ENCODE assay signal across 8 mouse cellular contexts in genomic region chr4:120855360-120856060, GRCm38 (mm10). TPM values are rescaled to one million over a fixed set of nuclear protein-coding genes. Genes with fewer than 3 reads are reported as not detected.
DNase-seq lines count a peak whose midpoint lies in the region; ATAC-seq lines count a peak whose summit lies in the region.

No protein-coding gene starts in this region.

- no peaks in the 10 kb centered on the region for H3K36me3 ChIP-seq in heart, embryonic 15.5 days
- no peaks in the 10 kb centered on the region for H3K36me3 ChIP-seq in embryonic facial prominence, embryonic 10.5 days (replicated peaks)
- no peaks in the 10 kb centered on the region for H3K36me3 ChIP-seq in hindbrain, embryonic 14.5 days (replicated peaks; ENCODE audit: control insufficient read depth, insufficient read depth)
- no peaks in the 10 kb centered on the region for H3K36me3 ChIP-seq in midbrain, embryonic 11.5 days (ENCODE audit: control insufficient read depth, insufficient read depth, low read length)

- H3K4me3 ChIP-seq in heart, embryonic 15.5 days: peak overlapping the region; percentile 57
- H3K4me3 ChIP-seq in embryonic facial prominence, embryonic 10.5 days: peak overlapping the region; percentile 74
- H3K4me3 ChIP-seq in hindbrain, embryonic 14.5 days (replicated peaks; ENCODE audit: low read length): peak overlapping the region; percentile 76
- H3K4me3 ChIP-seq in midbrain, embryonic 11.5 days (ENCODE audit: low read depth, low read length): peak overlapping the region; percentile 72

- peaks cover 66% of the 10 kb centered on the region for H3K27me3 ChIP-seq in heart, embryonic 15.5 days
- peaks cover 74% of the 10 kb centered on the region for H3K27me3 ChIP-seq in embryonic facial prominence, embryonic 10.5 days (replicated peaks; ENCODE audit: low read depth, poor library complexity, severe bottlenecking)
- no peaks in the 10 kb centered on the region for H3K27me3 ChIP-seq in hindbrain, embryonic 14.5 days (ENCODE audit: control insufficient read depth, insufficient read depth, low read length)
- peaks cover 5% of the 10 kb centered on the region for H3K27me3 ChIP-seq in midbrain, embryonic 11.5 days (ENCODE audit: control insufficient read depth, insufficient read depth, low read length)

- H3K4me1 ChIP-seq in heart, embryonic 15.5 days (replicated peaks): peaks cover 15% of the 10 kb centered on the region
- H3K4me1 ChIP-seq in embryonic facial prominence, embryonic 10.5 days: peaks cover 23% of the 10 kb centered on the region
- peaks cover 19% of the 10 kb centered on the region; the same call in 1 of the 2 replicates for H3K4me1 ChIP-seq in hindbrain, embryonic 14.5 days (replicated peaks; ENCODE audit: control insufficient read depth, insufficient read depth, low read length)
- peaks cover 9% of the 10 kb centered on the region for H3K4me1 ChIP-seq in midbrain, embryonic 11.5 days (ENCODE audit: control insufficient read depth, insufficient read depth, low read length)

- peak overlapping the region; percentile 94 for H3K4me2 ChIP-seq in heart, embryonic 15.5 days
- peak overlapping the region; percentile 78 for H3K4me2 ChIP-seq in hindbrain, embryonic 14.5 days (replicated peaks)
- peak overlapping the region; percentile 65 for H3K4me2 ChIP-seq in midbrain, embryonic 11.5 days

- WGBS in heart, embryonic 15.5 days: 39% methylated on average over 7 of the region's 7 CpGs
- WGBS in embryonic facial prominence, embryonic 10.5 days: 19% methylated on average over 7 of the region's 7 CpGs
- WGBS in hindbrain, embryonic 14.5 days: 18% methylated on average over 7 of the region's 7 CpGs
- WGBS in midbrain, embryonic 11.5 days: 18% methylated on average over 7 of the region's 7 CpGs

- H3K9me3 ChIP-seq in heart, embryonic 15.5 days (replicated peaks): no peaks in the 10 kb centered on the region; the same call in 1 of the 2 replicates
- peaks cover 7% of the 10 kb centered on the region; the same call in 1 of the 2 replicates for H3K9me3 ChIP-seq in embryonic facial prominence, embryonic 10.5 days
- H3K9me3 ChIP-seq in hindbrain, embryonic 14.5 days (ENCODE audit: control insufficient read depth, low read length): no peaks in the 10 kb centered on the region
- H3K9me3 ChIP-seq in midbrain, embryonic 11.5 days (ENCODE audit: control insufficient read depth, low read length): no peaks in the 10 kb centered on the region

- intact Hi-C loops in heart, postnatal 25 days (cut with DNase I): no loop called here

- ATAC-seq in heart, embryonic 15.5 days (replicated peaks; ENCODE audit: insufficient number of reproducible peaks, insufficient read depth, low FRiP score, low read depth): no peak
- ATAC-seq in hindbrain, embryonic 14.5 days (ENCODE audit: low FRiP score): 0 out of 2 replicates have a peak, but pooled peaks have one; percentile 28
- ATAC-seq in midbrain, embryonic 11.5 days (ENCODE audit: low FRiP score): no peak

- H3K27ac ChIP-seq in heart, embryonic 15.5 days: no peak overlapping the region
- no peak overlapping the region for H3K27ac ChIP-seq in embryonic facial prominence, embryonic 10.5 days (replicated peaks)
- H3K27ac ChIP-seq in hindbrain, embryonic 14.5 days: no peak overlapping the region
- H3K27ac ChIP-seq in midbrain, embryonic 11.5 days (ENCODE audit: low read depth, low read length): no peak overlapping the region

- DNase-seq in heart, postnatal 25 days (ENCODE audit: low spot score): no peak
- no peak for DNase-seq in embryonic facial prominence, embryonic 10.5 days (ENCODE audit: low spot score)
- no peak for DNase-seq in hindbrain, embryonic 14.5 days (ENCODE audit: low spot score)
- peak; percentile 91 for DNase-seq in midbrain, embryonic 11.5 days (ENCODE audit: low spot score, missing footprints)
- DNase-seq in right cerebral cortex, postnatal 25 days: no peak
- DNase-seq in left cerebral cortex, adult 9 months (ENCODE audit: low spot score in 2 of 2): no peak
- DNase-seq in embryo, embryonic 10.5 days (ENCODE audit: low spot score): no peak

- H3K9ac ChIP-seq in heart, embryonic 15.5 days: no peak overlapping the region
- H3K9ac ChIP-seq in hindbrain, embryonic 14.5 days: peak overlapping the region; percentile 77
- H3K9ac ChIP-seq in midbrain, embryonic 11.5 days (ENCODE audit: low read length): peak overlapping the region; percentile 75

RNA-seq across cellular contexts. Expression of gene Rims3, which starts 0.9 kb away (rescaled TPM):
- polyA plus RNA-seq in heart, embryonic 15.5 days (2015; fragmentation: Nextera tagmentation; extraction: Ambion mirVana): 0.25 and 0.62 TPM in 2 replicates
- total RNA-seq in heart, postnatal 25 days (2021): under 1 TPM in 1 of 2 experiments, not detected in 1; 0.05 TPM
- polyA plus RNA-seq in embryonic facial prominence, embryonic 10.5 days (2016; fragmentation: Nextera tagmentation; extraction: Ambion mirVana): 1.8 and 2.4 TPM in 2 replicates
- polyA plus RNA-seq in hindbrain, embryonic 14.5 days (2014; fragmentation: Nextera tagmentation; extraction: Ambion mirVana): 26.2 and 29.6 TPM in 2 replicates
- polyA plus RNA-seq in midbrain, embryonic 11.5 days (2014; fragmentation: Nextera tagmentation; extraction: Ambion mirVana): 3.4 and 3.5 TPM in 2 replicates

RNA-seq across cellular contexts. Expression of gene Nfyc, which starts 24.1 kb away (rescaled TPM):
- polyA plus RNA-seq in heart, embryonic 15.5 days (2015; fragmentation: Nextera tagmentation; extraction: Ambion mirVana): 87.5 and 97.3 TPM in 2 replicates
- 10 to 100 TPM; 58.6 to 62.3 TPM for total RNA-seq in heart, postnatal 25 days (2021)
- polyA plus RNA-seq in embryonic facial prominence, embryonic 10.5 days (2016; fragmentation: Nextera tagmentation; extraction: Ambion mirVana): 126 and 128 TPM in 2 replicates
- 95.9 and 96.4 TPM in 2 replicates for polyA plus RNA-seq in hindbrain, embryonic 14.5 days (2014; fragmentation: Nextera tagmentation; extraction: Ambion mirVana)
- polyA plus RNA-seq in midbrain, embryonic 11.5 days (2014; fragmentation: Nextera tagmentation; extraction: Ambion mirVana): 117 and 118 TPM in 2 replicates
